Mouse (Mus musculus): ENCODE results near the gene Slc7a11. TPM values are rescaled to one million over a fixed set of nuclear protein-coding genes. Genes with fewer than 3 reads are reported as not detected.

The Slc7a11 gene
- polyA plus RNA-seq, 1 experiment, result 11.3 TPM

- no peaks in the 10 kb centered on the region for H3K36me3 ChIP-seq (ENCODE audit: control insufficient read depth, insufficient read depth, low read length)
- no peak overlapping the region for H3K4me3 ChIP-seq (ENCODE audit: control insufficient read depth, insufficient read depth, low read length)
- DNase-seq, result no peak
- WGBS, result 79% methylated on average over 4 of the region's 4 CpGs
- no peaks in the 10 kb centered on the region for H3K27me3 ChIP-seq (ENCODE audit: control insufficient read depth, insufficient read depth, low read length)
- TF ChIP-seq POLR2A (IDR thresholded peaks at IDR 0.05; ENCODE audit: control insufficient read depth, extremely low read depth, insufficient read depth, low read length, poor library complexity), result no peak
- no peak overlapping the region for H3K27ac ChIP-seq (ENCODE audit: control insufficient read depth, insufficient read depth, low read length)
- H3K4me1 ChIP-seq (replicated peaks; ENCODE audit: control insufficient read depth, insufficient read depth, low read length), result no peaks in the 10 kb centered on the region
Measured at GRCm38 (mm10) chr3:49983429-49984268, 459.8 kb downstream of the Slc7a11 start.

GRCm38 (mm10) chr3:49973994-49974393, 469.4 kb downstream of the Slc7a11 start:
- H3K4me3 ChIP-seq (ENCODE audit: control insufficient read depth, insufficient read depth, low read length), result no peak overlapping the region
- no peaks in the 10 kb centered on the region for H3K4me1 ChIP-seq (replicated peaks; ENCODE audit: control insufficient read depth, insufficient read depth, low read length)
- no peaks in the 10 kb centered on the region for H3K27me3 ChIP-seq (ENCODE audit: control insufficient read depth, insufficient read depth, low read length)
- H3K27ac ChIP-seq (ENCODE audit: control insufficient read depth, insufficient read depth, low read length), result no peak overlapping the region
- no peaks in the 10 kb centered on the region for H3K36me3 ChIP-seq (ENCODE audit: control insufficient read depth, insufficient read depth, low read length)
- TF ChIP-seq POLR2A (IDR thresholded peaks at IDR 0.05; ENCODE audit: control insufficient read depth, extremely low read depth, insufficient read depth, low read length, poor library complexity) (no peak), CTCF (IDR thresholded peaks at IDR 0.05; ENCODE audit: borderline replicate concordance, control insufficient read depth, extremely low read depth, insufficient read depth, low read length, poor library complexity) (no peak)
- WGBS, result 88% methylated on average over 3 of the region's 3 CpGs
- DNase-seq, result no peak

GRCm38 (mm10) chr3:49965569-49965968, 477.8 kb downstream of the Slc7a11 start:
- no peaks in the 10 kb centered on the region for H3K36me3 ChIP-seq (ENCODE audit: control insufficient read depth, insufficient read depth, low read length)
- no peaks in the 10 kb centered on the region for H3K4me1 ChIP-seq (replicated peaks; ENCODE audit: control insufficient read depth, insufficient read depth, low read length)
- H3K27ac ChIP-seq (ENCODE audit: control insufficient read depth, insufficient read depth, low read length), result no peak overlapping the region
- no peaks in the 10 kb centered on the region for H3K27me3 ChIP-seq (ENCODE audit: control insufficient read depth, insufficient read depth, low read length)
- WGBS, result 95% methylated on average over 2 of the region's 2 CpGs
- no peak for DNase-seq
- TF ChIP-seq POLR2A (IDR thresholded peaks at IDR 0.05; ENCODE audit: control insufficient read depth, extremely low read depth, insufficient read depth, low read length, poor library complexity), result no peak
- TF ChIP-seq CTCF (IDR thresholded peaks at IDR 0.05; ENCODE audit: borderline replicate concordance, control insufficient read depth, extremely low read depth, insufficient read depth, low read length, poor library complexity), result no peak
- no peak overlapping the region for H3K4me3 ChIP-seq (ENCODE audit: control insufficient read depth, insufficient read depth, low read length)

- no peaks in the 10 kb centered on the region for H3K4me1 ChIP-seq (replicated peaks; ENCODE audit: control insufficient read depth, insufficient read depth, low read length)
- TF ChIP-seq CTCF (IDR thresholded peaks at IDR 0.05; ENCODE audit: borderline replicate concordance, control insufficient read depth, extremely low read depth, insufficient read depth, low read length, poor library complexity), result no peak
- TF ChIP-seq POLR2A (IDR thresholded peaks at IDR 0.05; ENCODE audit: control insufficient read depth, extremely low read depth, insufficient read depth, low read length, poor library complexity), result no peak
- H3K27ac ChIP-seq (ENCODE audit: control insufficient read depth, insufficient read depth, low read length), result no peak overlapping the region
- H3K36me3 ChIP-seq (ENCODE audit: control insufficient read depth, insufficient read depth, low read length), result no peaks in the 10 kb centered on the region
- H3K4me3 ChIP-seq (ENCODE audit: control insufficient read depth, insufficient read depth, low read length), result no peak overlapping the region
- WGBS, result 92% methylated on average over 2 of the region's 2 CpGs
- DNase-seq, result no peak
- no peaks in the 10 kb centered on the region for H3K27me3 ChIP-seq (ENCODE audit: control insufficient read depth, insufficient read depth, low read length)
Measured at GRCm38 (mm10) chr3:49960581-49960980, 482.8 kb downstream of the Slc7a11 start.

- no peak overlapping the region for H3K4me3 ChIP-seq (ENCODE audit: control insufficient read depth, insufficient read depth, low read length)
- H3K27ac ChIP-seq (ENCODE audit: control insufficient read depth, insufficient read depth, low read length), result no peak overlapping the region
- no peaks in the 10 kb centered on the region for H3K36me3 ChIP-seq (ENCODE audit: control insufficient read depth, insufficient read depth, low read length)
- H3K4me1 ChIP-seq (replicated peaks; ENCODE audit: control insufficient read depth, insufficient read depth, low read length), result no peaks in the 10 kb centered on the region
- TF ChIP-seq CTCF (IDR thresholded peaks at IDR 0.05; ENCODE audit: borderline replicate concordance, control insufficient read depth, extremely low read depth, insufficient read depth, low read length, poor library complexity) (no peak), POLR2A (IDR thresholded peaks at IDR 0.05; ENCODE audit: control insufficient read depth, extremely low read depth, insufficient read depth, low read length, poor library complexity) (no peak)
- no peaks in the 10 kb centered on the region for H3K27me3 ChIP-seq (ENCODE audit: control insufficient read depth, insufficient read depth, low read length)
- 67% methylated on average over 2 of the region's 2 CpGs for WGBS
- DNase-seq, result no peak
Measured at GRCm38 (mm10) chr3:49946845-49947244, 496.6 kb downstream of the Slc7a11 start.

GRCm38 (mm10) chr3:49944783-49945182, 498.6 kb downstream of the Slc7a11 start:
- WGBS, result 95% methylated on average over 5 of the region's 5 CpGs
- H3K4me1 ChIP-seq (replicated peaks; ENCODE audit: control insufficient read depth, insufficient read depth, low read length), result no peaks in the 10 kb centered on the region
- TF ChIP-seq CTCF (IDR thresholded peaks at IDR 0.05; ENCODE audit: borderline replicate concordance, control insufficient read depth, extremely low read depth, insufficient read depth, low read length, poor library complexity) (no peak), POLR2A (IDR thresholded peaks at IDR 0.05; ENCODE audit: control insufficient read depth, extremely low read depth, insufficient read depth, low read length, poor library complexity) (no peak)
- no peaks in the 10 kb centered on the region for H3K36me3 ChIP-seq (ENCODE audit: control insufficient read depth, insufficient read depth, low read length)
- no peak overlapping the region for H3K4me3 ChIP-seq (ENCODE audit: control insufficient read depth, insufficient read depth, low read length)
- no peak for DNase-seq
- H3K27me3 ChIP-seq (ENCODE audit: control insufficient read depth, insufficient read depth, low read length), result no peaks in the 10 kb centered on the region
- no peak overlapping the region for H3K27ac ChIP-seq (ENCODE audit: control insufficient read depth, insufficient read depth, low read length)

Measured in thymus, adult 2 months (tissue).